16 mouse cellular contexts compared by ENCODE assay signal in genomic region chr11:21063271-21063670, GRCm38 (mm10).
"Had no signal": no experiment of that assay in that cellular context is flagged by ENCODE, and none has a peak within 500 bp of the region (broad histone marks: within the 10 kb centered on the region; RNA-seq: fewer than 3 reads in every experiment).

No protein-coding gene starts in this region.

- H3K4me1 ChIP-seq: neural tube, embryonic 15.5 days; stomach, embryonic 15.5 days had no signal

- H3K9me3 ChIP-seq: neural tube, embryonic 13.5 days; neural tube, embryonic 15.5 days; stomach, embryonic 15.5 days had no signal

- H3K4me3 ChIP-seq: neural tube, embryonic 13.5 days; neural tube, embryonic 15.5 days; stomach, embryonic 15.5 days had no signal

- H3K27ac ChIP-seq: neural tube, embryonic 13.5 days; neural tube, embryonic 15.5 days; stomach, embryonic 15.5 days; stomach, postnatal 0 days had no signal

- H3K36me3 ChIP-seq: neural tube, embryonic 13.5 days; neural tube, embryonic 15.5 days; stomach, embryonic 15.5 days had no signal

- H3K27me3 ChIP-seq: neural tube, embryonic 13.5 days; neural tube, embryonic 15.5 days; stomach, embryonic 15.5 days had no signal

- DNase-seq: retina, postnatal 1 day; right cerebral cortex, adult 18-20 months; right cerebral cortex, postnatal 14 days; right cerebral cortex, postnatal 25 days; right cerebral cortex, postnatal 4 days; spleen, adult 18-20 months; thymus, adult 18-20 months; thymus, adult 2 months; thymus, postnatal 14 days; thymus, postnatal 25 days; thymus, postnatal 36 days; thymus, postnatal 4 days had no signal
